In the genomic region with DNA sequence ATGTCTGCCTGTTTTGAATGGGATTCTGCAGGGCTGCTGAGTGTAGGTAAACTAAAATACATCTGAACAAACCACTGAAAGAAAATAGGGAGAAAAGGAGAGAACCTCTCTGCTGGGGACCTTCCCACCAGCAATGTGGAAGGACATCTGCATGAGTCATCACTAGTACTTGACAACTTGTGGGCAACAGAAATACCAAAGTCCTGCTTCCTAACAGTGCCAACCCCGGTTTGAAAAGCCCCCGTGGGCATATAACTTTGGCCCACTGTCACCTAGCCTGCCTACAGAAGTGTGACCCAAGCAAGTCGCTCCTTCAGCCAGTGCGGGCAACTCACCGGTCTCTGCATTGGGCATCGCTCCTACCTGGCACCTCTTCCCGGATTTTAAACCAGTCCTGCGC, we compare ENCODE assay signal across 23 mouse cellular contexts. TPM values are rescaled to one million over a fixed set of nuclear protein-coding genes. Genes with fewer than 3 reads are reported as not detected.
DNase-seq lines count a peak whose midpoint lies in the region; ATAC-seq lines count a peak whose summit lies in the region.
"Had no signal": no experiment of that assay in that cellular context is flagged by ENCODE, and none has a peak within 500 bp of the region (broad histone marks: within the 10 kb centered on the region; RNA-seq: fewer than 3 reads in every experiment).

No protein-coding gene starts in this region.

- H3K9ac ChIP-seq in kidney, embryonic 14.5 days (ENCODE audit: low read depth, low read length), result no peak overlapping the region
- H3K9ac ChIP-seq: embryonic facial prominence, embryonic 12.5 days; forebrain, embryonic 13.5 days; forebrain, embryonic 15.5 days; forebrain, postnatal 0 days had no signal

- no peaks in the 10 kb centered on the region for H3K9me3 ChIP-seq in kidney, embryonic 14.5 days (ENCODE audit: control insufficient read depth, low read length)
- H3K9me3 ChIP-seq: embryonic facial prominence, embryonic 10.5 days; embryonic facial prominence, embryonic 12.5 days; forebrain, embryonic 13.5 days; forebrain, embryonic 15.5 days; G1E had no signal

- H3K27me3 ChIP-seq in kidney, embryonic 14.5 days (ENCODE audit: control insufficient read depth, insufficient read depth, low read length), result no peaks in the 10 kb centered on the region
- H3K27me3 ChIP-seq: CH12.LX; embryonic facial prominence, embryonic 12.5 days; forebrain, embryonic 13.5 days; forebrain, embryonic 15.5 days had no signal

- H3K4me3 ChIP-seq in kidney, embryonic 14.5 days (ENCODE audit: low read length), result no peak overlapping the region
- H3K4me3 ChIP-seq: embryonic facial prominence, embryonic 10.5 days; embryonic facial prominence, embryonic 12.5 days; forebrain, embryonic 13.5 days; forebrain, embryonic 15.5 days had no signal

- H3K4me1 ChIP-seq in kidney, embryonic 14.5 days (ENCODE audit: control insufficient read depth, insufficient read depth, low read length), result no peaks in the 10 kb centered on the region
- H3K4me1 ChIP-seq: embryonic facial prominence, embryonic 10.5 days; embryonic facial prominence, embryonic 12.5 days; forebrain, embryonic 13.5 days; forebrain, embryonic 15.5 days had no signal

- WGBS in kidney, embryonic 14.5 days, result 97% methylated on average over 8 of the region's 8 CpGs

- DNase-seq in 3134 (ENCODE audit: extremely low read depth, insufficient read length, low spot score), result peak; percentile 43
- peak; percentile 75 for DNase-seq in 3T3-L1 (ENCODE audit: low read depth, low spot score)
- peak; percentile 51 for DNase-seq in NIH3T3 (ENCODE audit: low read depth)
- DNase-seq in spleen, postnatal 4 days (ENCODE audit: low spot score in 2 of 2), result no peak
- no peak for DNase-seq in right cerebral cortex, postnatal 25 days
- DNase-seq: adrenal gland, adult 8-10 months; adrenal gland, postnatal 14 days; adrenal gland, postnatal 36 days; cerebellum, adult 11-12 months; cerebellum, adult 2 months; cerebellum, adult 9-10 months; cerebellum, postnatal 10 days; cerebellum, postnatal 25 days; forebrain, postnatal 0 days had no signal

- H3K36me3 ChIP-seq in kidney, embryonic 14.5 days (ENCODE audit: control insufficient read depth, insufficient read depth, low read length), result peaks cover 95% of the 10 kb centered on the region

- ATAC-seq in kidney, embryonic 14.5 days (ENCODE audit: low FRiP score, low TSS enrichment), result no peak
- ATAC-seq: activated CD4-positive, CD25-positive, alpha-beta regulatory T cell, adult 4 months; CD4-positive, CD25-positive, alpha-beta regulatory T cell, adult 4 months; forebrain, embryonic 13.5 days; forebrain, embryonic 15.5 days; forebrain, postnatal 0 days had no signal

- no peak overlapping the region for H3K27ac ChIP-seq in kidney, embryonic 14.5 days (ENCODE audit: low read depth, low read length)
- H3K27ac ChIP-seq: embryonic facial prominence, embryonic 10.5 days; embryonic facial prominence, embryonic 12.5 days; forebrain, embryonic 13.5 days; forebrain, embryonic 15.5 days had no signal

- H3K4me2 ChIP-seq in kidney, embryonic 14.5 days (replicated peaks; ENCODE audit: low read depth, low read length), result no peak overlapping the region
- H3K4me2 ChIP-seq: embryonic facial prominence, embryonic 12.5 days; forebrain, embryonic 13.5 days; forebrain, embryonic 15.5 days had no signal

RNA-seq across cellular contexts. Expression of a gene that starts 8.1 kb away (rescaled TPM):
- polyA plus RNA-seq in kidney, embryonic 14.5 days (2014; fragmentation: Nextera tagmentation; extraction: Ambion mirVana), result 24.6 and 29.3 TPM in 2 replicates

RNA-seq across cellular contexts. Expression of a gene that starts 11.7 kb away (rescaled TPM):
- 0.24 and 0.53 TPM in 2 replicates for polyA plus RNA-seq in kidney, embryonic 14.5 days (2014; fragmentation: Nextera tagmentation; extraction: Ambion mirVana)

RNA-seq across cellular contexts. Expression of a gene that starts 16.7 kb away (rescaled TPM):
- polyA plus RNA-seq in kidney, embryonic 14.5 days (2014; fragmentation: Nextera tagmentation; extraction: Ambion mirVana), result 86.1 and 112 TPM in 2 replicates

RNA-seq across cellular contexts. Expression of a gene that starts 16.7 kb away (rescaled TPM):
- polyA plus RNA-seq in kidney, embryonic 14.5 days (2014; fragmentation: Nextera tagmentation; extraction: Ambion mirVana), result 68.9 and 113 TPM in 2 replicates

RNA-seq across cellular contexts. Expression of a gene that starts 20.5 kb away (rescaled TPM):
- 27.4 and 33.3 TPM in 2 replicates for polyA plus RNA-seq in kidney, embryonic 14.5 days (2014; fragmentation: Nextera tagmentation; extraction: Ambion mirVana)

Comparison
In these comparisons a context has a peak if more than half of its experiments do, and no peak if none do; other contexts are left out.
1. DNase-seq: peak in 3134 (single experiment), 3T3-L1 (single experiment) and NIH3T3 (single experiment); none in spleen, postnatal 4 days (0 of 2) and right cerebral cortex, postnatal 25 days (single experiment).